Mouse (Mus musculus) kidney, postnatal 36 days (tissue): Measurements from ENCODE around the gene Vwa8.
A peak's percentile ranks its signal among the peaks of the same experiment; 100 is the strongest.
"Not testable (repeated sequence)": the region's sequence is repeated elsewhere in the genome, so short reads cannot be mapped to it uniquely, and the experiment has no call there.

Experiments used
- DNase-seq, 2 experiments: peaks; one replicate each; pipeline ENCODE4 v3.0.0; 2021 to 2022; ENCODE audit warnings: mixed read lengths in 2 of 2

Gene Vwa8

DNA sequence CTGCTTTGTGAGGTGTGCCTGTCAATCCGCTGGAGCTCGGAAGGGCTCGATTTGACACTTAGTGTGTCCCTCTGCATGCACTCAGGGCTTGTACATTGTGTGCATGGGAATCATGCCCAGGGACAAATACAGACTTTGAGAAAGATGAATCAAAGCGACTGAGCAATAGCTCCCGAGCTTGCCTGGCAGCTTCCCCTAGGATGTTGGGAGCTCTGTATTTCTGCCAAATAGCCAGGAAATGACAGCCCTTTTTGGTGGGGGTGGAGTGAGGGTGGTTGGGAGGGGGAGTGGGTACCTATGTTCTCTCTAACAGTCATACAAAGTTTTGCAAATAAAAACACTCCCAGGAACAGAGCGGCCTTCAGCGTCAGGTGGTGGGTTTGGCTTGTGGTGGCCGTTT lies 138.7 kb downstream of the Vwa8 start:
- peak in 1 of 2 experiments; percentile 11 for DNase-seq

- no peak for DNase-seq
Observed at GRCm38 (mm10) chr14:78992456-78992855, 143.6 kb downstream of the Vwa8 start.

- DNase-seq = no peak
Observed at GRCm38 (mm10) chr14:78993515-78993914, 144.7 kb downstream of the Vwa8 start.

- DNase-seq = no peak
Observed at GRCm38 (mm10) chr14:78996359-78996758, 147.5 kb downstream of the Vwa8 start.

DNA sequence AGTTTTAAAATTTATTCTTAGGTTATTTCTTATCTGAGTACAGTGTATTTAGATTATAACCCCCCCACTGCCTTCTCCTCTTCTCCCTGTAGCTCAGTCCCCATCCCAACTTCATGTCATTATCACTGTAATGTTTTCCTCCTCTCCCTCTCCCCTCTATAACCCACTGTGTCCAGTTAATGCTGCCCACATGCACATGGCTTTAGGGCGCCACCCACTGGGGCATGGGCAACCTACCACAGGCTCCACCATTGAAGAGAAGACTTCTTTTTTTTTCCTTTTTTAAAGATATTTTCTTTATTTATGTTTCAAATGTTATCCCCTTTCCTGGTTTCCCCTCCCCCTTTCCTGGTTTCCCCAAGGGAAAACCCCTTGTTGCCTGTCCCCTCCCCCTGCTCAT lies 154.7 kb downstream of the Vwa8 start:
- peak; percentile 10 to 64 for DNase-seq

- not testable (repeated sequence) for DNase-seq
Observed at GRCm38 (mm10) chr14:79017710-79018109, 168.9 kb downstream of the Vwa8 start.

DNA sequence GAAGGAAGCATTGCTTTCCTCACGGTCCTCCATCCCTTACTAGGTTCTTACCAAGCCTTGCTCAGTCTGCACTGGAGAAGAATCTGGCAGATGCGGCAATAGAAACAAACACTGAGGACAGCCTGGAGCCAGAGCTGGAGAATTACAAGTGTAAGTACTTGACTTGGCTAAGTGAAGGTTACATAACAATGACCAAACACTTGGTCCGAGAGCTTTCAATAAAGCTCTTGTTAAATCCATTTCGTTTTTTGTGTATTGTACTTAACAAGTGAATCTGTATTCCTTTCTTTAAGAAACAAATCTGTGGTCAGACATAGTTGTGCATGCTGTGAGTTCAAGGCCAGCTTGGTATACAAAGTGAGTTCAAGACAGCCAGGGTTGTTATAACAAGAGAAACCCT lies 169.7 kb downstream of the Vwa8 start:
- DNase-seq = no peak

DNA sequence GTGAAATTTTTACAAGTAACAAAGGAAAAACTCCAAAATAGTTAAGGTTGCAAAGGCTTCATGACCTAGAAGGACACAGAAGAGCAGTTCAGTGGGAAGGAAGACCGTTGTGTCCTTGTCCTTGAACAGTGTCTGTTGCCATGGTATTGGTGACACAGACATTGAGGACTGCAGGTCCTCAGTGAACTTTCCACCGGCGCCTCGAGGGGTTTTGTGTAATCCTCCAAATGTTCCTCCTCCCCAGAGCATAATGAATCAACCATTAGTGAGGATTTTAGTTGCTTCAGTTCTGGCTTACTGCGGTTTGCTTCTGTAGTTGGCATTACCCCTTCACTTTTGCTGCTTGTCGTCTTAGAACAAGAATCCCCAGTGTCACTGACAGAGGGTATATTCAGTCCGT lies 172.9 kb downstream of the Vwa8 start:
- peak; percentile 23 to 37 for DNase-seq

GRCm38 (mm10) chr14:79028996-79029575 lies 180.2 kb downstream of the Vwa8 start:
- no peak for DNase-seq

- peak in 1 of 2 experiments; percentile 36 for DNase-seq
Observed at GRCm38 (mm10) chr14:79030715-79031114, 181.9 kb downstream of the Vwa8 start.

- no peak for DNase-seq
Observed at GRCm38 (mm10) chr14:79031230-79031740, 182.4 kb downstream of the Vwa8 start.

DNA sequence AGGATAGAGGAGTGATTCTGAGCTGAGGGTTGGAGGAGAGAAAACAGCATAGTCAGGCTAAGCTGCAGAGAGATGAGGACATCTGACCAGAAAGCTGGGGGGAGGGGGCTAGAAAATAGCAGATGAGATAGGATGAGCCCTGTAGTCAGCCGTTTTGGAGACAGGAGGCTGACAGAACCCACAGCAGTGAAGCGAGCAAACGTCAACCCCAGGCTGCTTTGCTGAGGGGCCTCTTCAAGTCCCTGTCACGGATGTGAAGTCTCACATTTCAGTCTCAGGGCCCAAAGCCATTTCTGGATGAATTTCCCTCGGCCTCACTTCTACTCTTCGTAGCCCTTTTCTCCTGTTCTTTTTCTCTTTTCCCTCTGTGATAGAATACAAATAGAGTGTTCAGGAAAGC lies 184.5 kb downstream of the Vwa8 start:
- DNase-seq = no peak

GRCm38 (mm10) chr14:79034511-79034913 lies 185.7 kb downstream of the Vwa8 start:
- DNase-seq = peak; percentile 15 to 38

GRCm38 (mm10) chr14:79035575-79035974 lies 186.7 kb downstream of the Vwa8 start:
- no peak for DNase-seq

- no peak for DNase-seq
Observed at GRCm38 (mm10) chr14:79047186-79047585, 198.3 kb downstream of the Vwa8 start.

GRCm38 (mm10) chr14:79047956-79048355 lies 199.1 kb downstream of the Vwa8 start:
- DNase-seq = peak; percentile 34 to 35

DNA sequence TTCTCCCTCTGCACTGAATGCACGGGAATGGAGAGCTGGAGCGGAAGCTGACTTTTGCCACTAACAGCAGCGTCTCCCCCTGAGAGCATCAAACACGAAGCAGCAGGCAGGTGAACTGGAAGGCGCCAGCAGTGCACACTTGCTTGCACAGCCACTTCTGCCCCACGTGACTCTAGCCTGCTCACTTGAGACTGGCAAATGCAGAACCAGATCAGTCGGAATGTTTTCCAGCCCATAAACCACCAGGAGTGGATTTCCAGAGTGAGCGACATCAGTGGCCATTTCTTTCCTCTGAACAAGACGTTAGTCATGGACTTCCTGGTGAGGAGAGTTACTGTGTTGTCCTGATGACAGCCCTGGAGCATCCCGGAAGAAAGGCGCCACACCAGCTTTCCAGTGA lies 200.7 kb downstream of the Vwa8 start:
- peak; percentile 10 to 16 for DNase-seq

DNA sequence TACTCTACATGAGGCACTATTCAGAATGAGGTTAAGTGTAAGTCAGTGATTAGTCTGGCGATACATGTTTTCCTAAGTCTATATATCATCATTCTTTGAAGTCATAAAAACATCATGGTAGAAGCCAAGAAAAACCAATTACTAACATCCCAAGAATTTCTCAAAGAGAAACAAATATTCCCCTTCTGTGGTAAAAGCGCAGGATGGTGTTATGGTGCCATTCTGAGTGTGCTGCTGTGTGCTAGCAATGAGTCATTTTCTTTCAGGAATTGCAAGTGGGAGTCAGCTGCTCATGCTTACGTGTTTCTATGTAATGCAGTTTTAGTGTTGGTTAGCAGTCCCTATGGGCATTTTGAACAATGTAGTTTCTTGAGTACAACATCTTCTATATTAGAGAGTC lies 216.8 kb downstream of the Vwa8 start:
- DNase-seq = no peak

- no peak for DNase-seq
Observed at GRCm38 (mm10) chr14:79069515-79069914, 220.7 kb downstream of the Vwa8 start.

GRCm38 (mm10) chr14:79074786-79075185 lies 225.9 kb downstream of the Vwa8 start:
- DNase-seq = peak in 1 of 2 experiments; percentile 25

- peak in 1 of 2 experiments; percentile 36 for DNase-seq
Observed at GRCm38 (mm10) chr14:79076560-79077300, 227.9 kb downstream of the Vwa8 start.

DNA sequence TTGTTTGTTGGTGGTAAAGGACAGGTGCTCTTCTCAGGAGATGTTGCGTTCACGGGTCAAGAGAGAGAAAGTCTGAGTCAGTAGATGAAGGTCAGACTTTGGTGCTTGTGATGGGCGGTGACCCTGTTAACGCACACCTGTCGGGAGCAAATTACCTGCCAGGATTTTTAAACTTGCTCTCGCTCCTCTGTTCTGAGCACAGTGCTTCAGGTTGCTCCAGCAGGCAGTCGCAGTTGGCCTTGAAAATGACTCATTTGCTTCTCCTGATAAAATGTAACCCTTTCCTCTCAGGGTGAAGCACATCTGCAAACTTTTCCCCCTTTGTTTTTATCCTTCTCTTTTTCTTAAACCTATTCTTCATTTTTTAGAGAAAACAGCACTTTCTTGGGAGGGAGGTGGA lies 234.7 kb downstream of the Vwa8 start:
- no peak for DNase-seq

DNA sequence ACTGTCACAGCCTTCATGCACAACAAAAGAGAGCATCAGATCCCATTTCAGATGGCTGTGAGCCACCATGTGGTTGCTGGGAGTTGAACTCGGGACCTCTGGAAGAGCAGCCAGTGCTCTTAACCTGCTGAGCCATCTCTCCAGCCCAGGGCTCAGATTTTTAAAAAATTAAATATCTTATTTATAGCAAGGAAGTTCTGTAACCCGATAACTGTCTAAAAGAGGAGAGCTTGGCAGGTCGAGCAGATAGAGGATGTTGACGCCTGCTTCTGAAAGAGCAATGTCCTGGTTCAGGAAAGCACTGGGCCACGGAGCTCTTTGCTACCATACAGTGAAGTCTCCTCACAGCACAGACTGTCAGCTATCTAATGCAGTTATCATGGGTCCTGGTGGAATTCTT lies 237.2 kb downstream of the Vwa8 start:
- no peak for DNase-seq

- peak; percentile 78 to 90 for DNase-seq
Observed at GRCm38 (mm10) chr14:79089464-79089863, 240.6 kb downstream of the Vwa8 start.
